Mouse (Mus musculus) megakaryocyte, embryonic 14.5 days (primary cell): ENCODE measurements around the gene Samm50.

ENCODE experiments used
- FLI1 ChIP-seq: IDR thresholded peaks from 2 replicates; pipeline ENCODE4 v1.6.1; 2012; ENCODE audit warnings: low read length, inconsistent platforms, mixed read lengths
- GATA1 ChIP-seq: IDR thresholded peaks from 3 replicates; pipeline ENCODE4 v1.6.1; 2012; ENCODE audit warnings: mixed read lengths, low read length, inconsistent platforms, borderline replicate concordance

DNA sequence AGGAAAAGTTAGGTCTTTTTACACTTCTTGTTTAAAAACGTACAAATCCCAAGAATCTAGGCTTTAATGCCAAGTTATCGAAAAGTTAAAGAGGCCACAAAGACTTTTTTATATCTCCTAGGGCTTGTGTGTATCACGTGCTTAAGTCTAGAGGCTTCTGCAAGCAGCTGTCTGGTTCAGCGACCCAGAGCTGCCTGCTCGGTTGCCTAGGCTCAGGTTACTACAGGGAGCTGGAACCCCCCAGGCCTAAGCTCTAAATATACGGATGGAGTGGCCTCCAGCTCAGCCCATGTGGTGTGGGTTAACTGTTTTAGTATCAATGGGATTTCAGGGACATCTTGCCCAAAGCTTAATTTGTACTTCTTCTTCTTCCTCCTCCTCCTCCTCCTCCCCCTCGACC lies 49.5 kb downstream of the Samm50 start:
- TF ChIP-seq GATA1, result no peak
- TF ChIP-seq FLI1, result no peak
